Mouse (Mus musculus) MEL-GATA-1-ER (cell line): ENCODE results near the gene Clrn2.
"Not testable (repeated sequence)": the region's sequence is repeated elsewhere in the genome, so short reads cannot be mapped to it uniquely, and the experiment has no call there.

Source experiments
- DNase-seq: peaks from one replicate; pipeline ENCODE4 v3.0.0-alpha.2; 2012; ENCODE audit warnings: low read depth; ENCODE audit errors: extremely low read depth

Clrn2 gene

DNA sequence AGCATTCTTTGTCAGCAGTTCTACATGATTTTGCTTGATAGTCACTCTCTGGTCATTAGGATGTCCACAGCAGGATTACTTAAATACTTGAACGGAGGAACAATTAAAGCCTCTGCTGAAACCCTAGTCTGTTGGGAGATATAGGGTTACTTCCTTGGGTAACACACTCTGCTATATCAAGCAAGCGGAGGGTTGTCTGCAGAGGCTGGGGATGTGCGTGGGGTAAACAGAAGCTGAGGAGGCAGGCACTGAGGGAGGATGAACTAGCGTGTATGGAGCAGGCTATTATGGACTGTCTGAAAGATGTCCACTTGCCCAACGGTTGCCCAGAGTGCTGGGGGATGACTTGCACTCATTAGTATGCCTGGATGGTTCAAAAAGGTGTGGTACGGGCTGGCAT, at the start of gene Clrn2:
Clrn2 (plus strand) TSS at position 301 of the 400 bp plus-strand sequence.
- no peak for DNase-seq

DNA sequence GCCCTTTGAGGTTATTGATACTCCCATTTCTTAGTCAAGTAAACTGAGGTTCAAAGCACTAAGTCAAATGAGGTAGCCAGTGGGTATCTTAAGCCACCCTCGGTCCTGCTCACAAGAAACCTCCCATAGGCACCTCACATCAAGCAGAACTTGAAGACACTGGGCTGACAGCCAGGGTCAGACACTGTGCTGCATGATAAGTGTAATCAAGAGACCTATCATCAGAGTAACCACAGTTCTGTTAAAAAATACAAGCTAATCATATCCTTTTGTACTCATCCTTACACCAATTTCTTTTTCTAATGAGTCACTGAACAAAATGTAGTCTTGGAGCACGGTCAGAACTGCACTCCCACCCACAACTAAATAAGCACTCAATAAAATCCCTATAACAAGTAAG, 47.4 kb upstream of the Clrn2 start:
- DNase-seq: peak; percentile 97

- DNase-seq: no peak
Measured at GRCm38 (mm10) chr5:45416478-45416877, 37.1 kb upstream of the Clrn2 start.

DNA sequence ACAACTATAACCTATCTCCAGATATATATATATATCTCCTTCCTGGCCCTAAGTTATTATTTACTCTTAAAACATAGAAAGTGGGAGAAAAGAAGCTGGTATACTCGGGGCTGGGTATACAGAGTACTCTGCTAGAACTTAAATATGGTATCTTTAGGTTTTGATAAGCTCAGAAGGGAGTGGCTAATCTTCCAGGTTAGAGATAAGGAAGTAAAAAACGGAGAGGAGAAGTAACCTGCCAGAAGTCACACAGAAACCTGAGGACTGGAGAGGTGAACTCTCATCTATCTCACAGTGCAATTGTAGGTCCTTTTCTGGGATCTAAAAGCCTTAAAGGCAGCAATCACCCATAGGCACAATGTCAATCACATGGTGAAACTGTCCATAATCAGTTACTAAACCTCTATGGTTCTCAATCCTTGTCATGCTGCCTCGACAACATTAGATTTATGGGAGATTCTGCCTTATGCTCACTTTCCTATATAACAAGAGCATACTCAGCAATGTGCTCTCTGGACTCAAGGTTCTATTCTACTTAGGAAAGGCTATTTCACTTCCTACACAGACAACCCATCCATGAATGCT, 35.6 kb upstream of the Clrn2 start:
- no peak for DNase-seq

GRCm38 (mm10) chr5:45419841-45420638, 33.5 kb upstream of the Clrn2 start:
- DNase-seq: peak; percentile 53

DNA sequence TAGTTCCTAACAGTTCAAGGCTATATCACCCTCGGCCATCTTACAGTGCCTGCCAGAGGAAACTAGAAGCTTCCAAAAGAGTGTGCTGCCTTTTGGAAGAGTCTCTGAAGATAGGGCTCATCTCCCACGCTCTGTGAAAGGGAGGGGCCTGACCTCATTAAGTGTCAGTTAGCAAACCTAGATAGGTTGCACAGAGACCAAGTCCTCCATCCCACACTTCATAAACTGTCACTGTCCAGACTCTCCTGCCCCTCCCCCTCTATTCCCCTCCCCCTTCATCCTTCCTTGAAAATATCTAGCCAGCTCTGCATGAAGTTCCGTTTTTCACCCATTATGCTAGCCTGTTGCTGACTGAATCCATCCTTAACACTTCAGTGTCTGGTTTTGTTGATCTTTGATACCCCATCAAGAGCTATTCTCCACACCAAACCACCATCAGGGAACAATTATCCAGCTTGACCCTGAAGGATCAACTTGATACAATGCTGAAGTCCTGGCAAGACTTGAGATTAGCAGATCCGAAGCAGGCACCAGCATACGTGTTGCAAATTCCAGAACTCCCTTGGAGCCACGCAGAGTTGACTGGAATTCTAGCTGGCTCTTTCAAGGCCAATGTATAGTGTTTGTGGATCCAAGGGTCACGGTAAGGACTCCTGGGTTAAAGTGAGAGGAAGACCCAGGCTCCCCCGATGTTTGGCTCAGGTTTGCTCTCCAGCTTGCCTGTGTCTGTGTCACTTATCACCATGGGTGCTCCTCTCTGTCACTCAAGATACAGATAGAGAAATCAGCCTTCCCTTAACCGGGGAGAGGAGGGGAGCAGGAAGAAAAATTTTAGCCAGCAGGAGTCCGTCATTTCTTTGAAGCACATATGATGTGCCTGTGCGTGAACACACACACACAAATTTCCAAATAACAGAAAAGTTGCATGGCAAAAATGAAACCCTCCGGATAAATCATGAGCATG, 31.4 kb upstream of the Clrn2 start:
- DNase-seq: peak; percentile 70

- peak; percentile 67 for DNase-seq
Measured at GRCm38 (mm10) chr5:45424021-45424886, 29.3 kb upstream of the Clrn2 start.

DNA sequence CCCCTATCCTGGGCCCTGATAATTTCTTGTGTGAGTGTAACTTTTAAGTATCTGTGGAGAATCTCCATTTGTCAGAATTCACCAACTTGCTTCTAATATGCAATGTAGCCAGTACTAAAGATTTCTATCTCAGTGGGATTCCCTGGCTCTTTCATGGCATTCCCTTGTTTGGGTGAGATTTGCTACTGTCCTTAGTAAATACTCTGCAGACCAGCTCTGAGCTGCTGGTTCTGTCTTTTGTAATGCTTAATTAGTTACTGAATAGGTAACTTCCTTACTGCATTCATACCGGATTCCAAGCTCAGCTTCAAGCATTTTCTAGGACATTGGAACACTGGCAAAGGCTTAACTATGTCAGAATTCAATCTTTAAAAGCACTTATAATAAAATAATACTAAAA, 27.8 kb upstream of the Clrn2 start:
- DNase-seq: not testable (repeated sequence)

- DNase-seq: no peak
Measured at GRCm38 (mm10) chr5:45426416-45427034, 27.0 kb upstream of the Clrn2 start.

- no peak for DNase-seq
Measured at GRCm38 (mm10) chr5:45427891-45428290, 25.7 kb upstream of the Clrn2 start.

GRCm38 (mm10) chr5:45435967-45436950, 17.3 kb upstream of the Clrn2 start:
- no peak for DNase-seq

DNA sequence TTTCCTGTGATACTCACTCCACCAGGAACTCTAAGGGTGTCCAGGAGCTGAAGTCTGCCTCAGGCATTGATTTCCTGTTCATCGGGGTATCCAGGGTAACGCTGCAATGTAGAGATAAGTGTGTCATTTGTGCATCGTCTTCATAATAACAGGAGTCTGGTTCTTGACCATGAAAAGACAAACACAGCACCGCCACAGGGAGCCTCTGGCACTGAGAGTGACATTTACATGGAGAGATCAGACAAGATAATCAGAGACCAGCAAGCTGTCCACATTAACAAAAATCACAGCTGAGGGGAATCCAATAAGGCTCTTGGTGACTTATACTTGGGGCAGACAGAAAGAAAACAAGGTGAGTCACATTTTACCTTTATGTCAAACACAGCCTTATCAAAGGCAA, 15.7 kb upstream of the Clrn2 start:
- DNase-seq: no peak

DNA sequence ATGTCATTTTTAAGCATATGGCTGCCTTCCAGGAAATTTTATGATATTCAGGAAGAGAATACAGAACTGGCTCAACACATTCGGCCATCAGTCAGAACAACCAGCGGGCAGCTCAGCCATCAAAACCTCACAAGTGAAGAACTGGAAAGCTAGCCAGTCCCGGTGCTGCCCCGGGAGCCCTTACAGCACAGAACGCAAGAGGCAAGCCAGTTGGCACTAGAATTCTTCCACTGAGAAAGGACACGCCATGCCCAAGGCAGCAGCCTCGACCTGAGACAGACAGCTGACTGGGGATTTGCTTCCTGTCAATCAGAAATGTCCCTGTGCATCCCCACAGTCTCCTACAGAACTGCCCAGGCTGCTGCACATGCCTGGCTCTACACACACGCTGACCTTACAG, 15.2 kb upstream of the Clrn2 start:
- no peak for DNase-seq

- DNase-seq: no peak
Measured at GRCm38 (mm10) chr5:45441124-45441523, 12.4 kb upstream of the Clrn2 start.

GRCm38 (mm10) chr5:45441745-45442144, 11.8 kb upstream of the Clrn2 start:
- no peak for DNase-seq

GRCm38 (mm10) chr5:45444130-45444832, 9.3 kb upstream of the Clrn2 start:
- no peak for DNase-seq

DNA sequence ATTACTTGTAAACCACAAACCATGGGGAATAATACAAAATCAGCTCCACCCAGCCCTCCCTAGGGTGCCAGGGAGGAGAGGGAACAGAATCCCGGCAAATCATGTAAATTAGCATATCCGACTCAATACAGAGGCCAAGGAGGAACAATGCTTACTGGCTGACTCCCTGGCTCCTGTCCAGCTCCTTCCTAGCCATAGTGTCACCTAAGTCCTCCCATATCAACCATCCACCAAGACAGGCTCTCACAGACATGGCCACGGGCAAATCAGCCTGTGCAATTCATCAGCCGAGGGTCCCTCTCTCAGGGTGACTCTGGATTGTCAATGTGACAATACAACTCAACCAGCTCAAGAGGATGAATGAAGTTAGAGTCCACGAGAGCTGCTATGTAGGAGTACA, 4.9 kb upstream of the Clrn2 start:
- DNase-seq: peak; percentile 76

GRCm38 (mm10) chr5:45449206-45449605, 4.3 kb upstream of the Clrn2 start:
- peak; percentile 43 for DNase-seq
